Mouse (Mus musculus) forebrain, postnatal 0 days (tissue): ENCODE results near the gene Hmox2. TPM values are rescaled to one million over a fixed set of nuclear protein-coding genes. Genes with fewer than 3 reads are reported as not detected.

Source experiments
- ATAC-seq: fragments of 200-750 bp; cut with Nextera tagmentation; 2 replicates; pipeline ENCODE4 v1.8.0; 2017; ENCODE audit warnings: mild to moderate bottlenecking, moderate library complexity
- DNase-seq: peaks from one replicate; pipeline ENCODE4 v3.0.0-alpha.2; 2015
- H3K27ac ChIP-seq: fragments of 300-500 bp; sonication (generic); 2 replicates; pipeline ENCODE4 v1.5.1; 2014; ENCODE audit warnings: low read depth, mild to moderate bottlenecking, antibody characterized with exemption, low read length, moderate library complexity, mixed read lengths
- H3K27me3 ChIP-seq: fragments of 300-500 bp; sonication (generic); 2 replicates; pipeline ENCODE4 v1.6.1; 2014; ENCODE audit warnings: mild to moderate bottlenecking, low read length, mixed read lengths; ENCODE audit not compliant: insufficient read depth
- H3K36me3 ChIP-seq: fragments of 300-500 bp; sonication (generic); 2 replicates; pipeline ENCODE4 v1.6.1; 2014; ENCODE audit warnings: mild to moderate bottlenecking, moderate library complexity; ENCODE audit not compliant: insufficient read depth
- H3K4me1 ChIP-seq: fragments of 300-500 bp; sonication (generic); 2 replicates; pipeline ENCODE4 v1.6.1; 2014; ENCODE audit warnings: antibody characterized with exemption; ENCODE audit not compliant: insufficient read depth
- H3K4me2 ChIP-seq: fragments of 300-500 bp; sonication (generic); 2 replicates; pipeline ENCODE4 v1.6.1; 2014; ENCODE audit warnings: low read depth, mild to moderate bottlenecking, moderate library complexity
- H3K4me3 ChIP-seq: fragments of 300-500 bp; sonication (generic); 2 replicates; pipeline ENCODE4 v1.5.1; 2014; ENCODE audit warnings: low read depth, low read length, mixed read lengths
- H3K9ac ChIP-seq: fragments of 300-500 bp; sonication (generic); 2 replicates; pipeline ENCODE4 v1.6.1; 2014; ENCODE audit warnings: mild to moderate bottlenecking
- H3K9me3 ChIP-seq: fragments of 300-500 bp; sonication (generic); 2 replicates; pipeline ENCODE4 v1.6.1; 2016; ENCODE audit warnings: low read length
- CTCF ChIP-seq: sonication (generic); IDR thresholded peaks from 2 replicates; pipeline ENCODE4 v1.5.1; 2016; ENCODE audit warnings: antibody characterized with exemption, control low read depth, low read depth
- WGBS: fragments of 180-500 bp; shearing (Covaris S2); extraction: QIAGEN DNeasy Blood & Tissue Kit; methylation state at CpG from one replicate; pipeline ENCODE4 v1.1.7; 2014; 5-methylcytosine and 5-hydroxymethylcytosine counted together
- polyA plus RNA-seq: library from polyadenylated mRNA; unstranded; fragments of >200 nt; fragmentation: Nextera tagmentation; extraction: Ambion mirVana; gene quantifications from 2 replicates; pipeline ENCODE4 v1.2.1, GENCODE M21; 2015
- total RNA-seq: library from RNA; depleted of rRNA; stranded (reverse); fragments of >200 nt; gene quantifications from 2 replicates; pipeline ENCODE4 v1.2.3, GENCODE M21; 2014; rRNA removed

Hmox2 gene
- total and polyA plus RNA-seq, 2 experiments from 2014 or later, result 54.5 to 88.7 TPM

- H3K9ac ChIP-seq, result no peak overlapping the region
- no peak for TF ChIP-seq CTCF
- H3K4me2 ChIP-seq, result no peak overlapping the region
- H3K27ac ChIP-seq, result no peak overlapping the region
- H3K4me3 ChIP-seq, result no peak overlapping the region
- DNase-seq (no peak), ATAC-seq (no peak)
- no peaks in the 10 kb centered on the region for H3K27me3 ChIP-seq
- no peaks in the 10 kb centered on the region for H3K4me1 ChIP-seq
- 79% methylated on average over 4 of the region's 4 CpGs for WGBS
- H3K9me3 ChIP-seq, result no peaks in the 10 kb centered on the region
- no peaks in the 10 kb centered on the region for H3K36me3 ChIP-seq
Observed at GRCm38 (mm10) chr16:4796631-4797030, 70.5 kb downstream of the Hmox2 start.

Other genes starting within 250 kb of the Hmox2 start
- 55.0 and 55.9 TPM in 2 replicates for gene Srl, start 184.5 kb upstream of the Hmox2 start, total RNA-seq
- 18.8 and 23.4 TPM in 2 replicates for gene Srl, start 184.5 kb upstream of the Hmox2 start, polyA plus RNA-seq
- gene Tfap4, start 166.5 kb upstream of the Hmox2 start, total RNA-seq, result 9.1 and 10.2 TPM in 2 replicates
- gene Tfap4, start 166.5 kb upstream of the Hmox2 start, polyA plus RNA-seq, result 6.4 and 8.0 TPM in 2 replicates
- gene Glis2, start 131.6 kb upstream of the Hmox2 start, total RNA-seq, result 13.3 and 15.2 TPM in 2 replicates
- 7.1 and 11.6 TPM in 2 replicates for gene Glis2, start 131.6 kb upstream of the Hmox2 start, polyA plus RNA-seq
- gene Pam16, start 101.4 kb upstream of the Hmox2 start, total RNA-seq, result 52.2 and 54.5 TPM in 2 replicates
- gene Pam16, start 101.4 kb upstream of the Hmox2 start, polyA plus RNA-seq, result 138 and 161 TPM in 2 replicates
- gene Vasn, start 86.4 kb upstream of the Hmox2 start, total RNA-seq, result 5.5 and 6.5 TPM in 2 replicates
- 3.0 and 3.6 TPM in 2 replicates for gene Vasn, start 86.4 kb upstream of the Hmox2 start, polyA plus RNA-seq
- gene Dnaja3, start 86.4 kb upstream of the Hmox2 start, total RNA-seq, result 47.2 and 51.5 TPM in 2 replicates
- 37.5 and 48.6 TPM in 2 replicates for gene Dnaja3, start 86.4 kb upstream of the Hmox2 start, polyA plus RNA-seq
- gene Coro7, start 46.6 kb upstream of the Hmox2 start, total RNA-seq, result 24.9 and 25.2 TPM in 2 replicates
- 23.5 and 29.3 TPM in 2 replicates for gene Coro7, start 46.6 kb upstream of the Hmox2 start, polyA plus RNA-seq
- gene Nmral1, start 7.0 kb upstream of the Hmox2 start, total RNA-seq, result 45.7 and 46.1 TPM in 2 replicates
- gene Nmral1, start 7.0 kb upstream of the Hmox2 start, polyA plus RNA-seq, result 42.9 and 44.3 TPM in 2 replicates
- 89.5 and 99.0 TPM in 2 replicates for gene Cdip1, start 63.9 kb downstream of the Hmox2 start, total RNA-seq
- gene Cdip1, start 63.9 kb downstream of the Hmox2 start, polyA plus RNA-seq, result 107 and 115 TPM in 2 replicates
- gene 4930562C15Rik, start 109.1 kb downstream of the Hmox2 start, total RNA-seq, result not detected in 2 replicates
- 0.17 TPM in 1 of 2 replicates, not detected in the other for gene 4930562C15Rik, start 109.1 kb downstream of the Hmox2 start, polyA plus RNA-seq
- gene Ubald1, start 154.0 kb downstream of the Hmox2 start, total RNA-seq, result 27.7 and 37.7 TPM in 2 replicates
- 79.2 and 80.7 TPM in 2 replicates for gene Ubald1, start 154.0 kb downstream of the Hmox2 start, polyA plus RNA-seq
- 123 and 167 TPM in 2 replicates for gene Mgrn1, start 159.9 kb downstream of the Hmox2 start, total RNA-seq
- gene Mgrn1, start 159.9 kb downstream of the Hmox2 start, polyA plus RNA-seq, result 96.1 and 109 TPM in 2 replicates
- 36.6 and 40.0 TPM in 2 replicates for gene Nudt16l1, start 212.4 kb downstream of the Hmox2 start, total RNA-seq
- 133 and 140 TPM in 2 replicates for gene Nudt16l1, start 212.4 kb downstream of the Hmox2 start, polyA plus RNA-seq
- gene Anks3, start 237.8 kb downstream of the Hmox2 start, total RNA-seq, result 55.6 and 58.6 TPM in 2 replicates
- gene Anks3, start 237.8 kb downstream of the Hmox2 start, polyA plus RNA-seq, result 34.8 and 37.6 TPM in 2 replicates